Mouse (Mus musculus) kidney, embryonic 16.5 days (tissue): ENCODE measurements around the gene Snx20. TPM values are rescaled to one million over a fixed set of nuclear protein-coding genes. Genes with fewer than 3 reads are reported as not detected.

Source experiments
- ATAC-seq: fragments of 200-750 bp; cut with Nextera tagmentation; 2 replicates; pipeline ENCODE4 v1.8.0; 2017; ENCODE audit warnings: moderate TSS enrichment; ENCODE audit not compliant: low FRiP score, low TSS enrichment
- H3K27ac ChIP-seq: fragments of 300-500 bp; sonication (generic); 2 replicates; pipeline ENCODE4 v1.5.1; 2014; ENCODE audit warnings: low read length
- H3K27me3 ChIP-seq: fragments of 300-500 bp; sonication (generic); 2 replicates; pipeline ENCODE4 v1.6.1; 2014; ENCODE audit warnings: low read length, control low read depth, mixed read lengths; ENCODE audit not compliant: insufficient read depth
- H3K36me3 ChIP-seq: fragments of 300-500 bp; sonication (generic); 2 replicates; pipeline ENCODE4 v1.6.1; 2014; ENCODE audit warnings: low read length, control low read depth, mixed read lengths; ENCODE audit not compliant: insufficient read depth
- H3K4me1 ChIP-seq: fragments of 300-500 bp; sonication (generic); 2 replicates; pipeline ENCODE4 v1.6.1; 2014; ENCODE audit warnings: low read length, control low read depth, mixed read lengths; ENCODE audit not compliant: insufficient read depth
- H3K4me2 ChIP-seq: fragments of 300-500 bp; sonication (generic); replicated peaks from 2 replicates; pipeline ENCODE4 v1.6.1; 2014; ENCODE audit warnings: low read depth, low read length
- H3K4me3 ChIP-seq: fragments of 300-500 bp; sonication (generic); 2 replicates; pipeline ENCODE4 v1.5.1; 2014; ENCODE audit warnings: mild to moderate bottlenecking, low read length
- H3K9ac ChIP-seq: fragments of 300-500 bp; sonication (generic); replicated peaks from 2 replicates; pipeline ENCODE4 v1.6.1; 2014; ENCODE audit warnings: low read length
- H3K9me3 ChIP-seq: fragments of 300-500 bp; sonication (generic); 2 replicates; pipeline ENCODE4 v1.6.1; 2016; ENCODE audit warnings: low read length, control low read depth
- WGBS: fragments of 180-500 bp; shearing (Covaris S2); extraction: QIAGEN DNeasy Blood & Tissue Kit; methylation state at CpG from one replicate; pipeline ENCODE4 v1.1.7; 2014; 5-methylcytosine and 5-hydroxymethylcytosine counted together
- polyA plus RNA-seq: library from polyadenylated mRNA; unstranded; fragments of >200 nt; fragmentation: Nextera tagmentation; extraction: Ambion mirVana; gene quantifications from 2 replicates; pipeline ENCODE4 v1.2.1, GENCODE M21; 2015

Snx20 gene
- polyA plus RNA-seq, 1 experiment from 2014 or later: 1.9 TPM

GRCm38 (mm10) chr8:88590226-88590625, 45.7 kb downstream of the Snx20 start:
- H3K4me2 ChIP-seq: no peak overlapping the region
- H3K9ac ChIP-seq: no peak overlapping the region
- H3K9me3 ChIP-seq: no peaks in the 10 kb centered on the region
- H3K36me3 ChIP-seq: peaks cover 28% of the 10 kb centered on the region
- peaks cover 5% of the 10 kb centered on the region; the same call in 1 of the 2 replicates for H3K4me1 ChIP-seq
- ATAC-seq: no peak
- H3K27me3 ChIP-seq: no peaks in the 10 kb centered on the region
- H3K4me3 ChIP-seq: no peak overlapping the region
- no peak overlapping the region for H3K27ac ChIP-seq
- WGBS: 73% methylated on average over 6 of the region's 6 CpGs

GRCm38 (mm10) chr8:88588205-88588889, 47.6 kb downstream of the Snx20 start:
- peak overlapping the region; percentile 87 for H3K27ac ChIP-seq
- peak; percentile 77 for ATAC-seq
- 0 out of 2 replicates have a peak overlapping the region, but pooled peaks have one; percentile 17 for H3K9ac ChIP-seq
- WGBS: 74% methylated on average over 8 of the region's 8 CpGs
- H3K27me3 ChIP-seq: no peaks in the 10 kb centered on the region
- H3K4me2 ChIP-seq: peak overlapping the region; percentile 10; the same call in 1 of the 2 replicates
- H3K36me3 ChIP-seq: peaks cover 30% of the 10 kb centered on the region
- H3K4me1 ChIP-seq: peaks cover 9% of the 10 kb centered on the region; the same call in 1 of the 2 replicates
- H3K4me3 ChIP-seq: no peak overlapping the region
- no peaks in the 10 kb centered on the region for H3K9me3 ChIP-seq

GRCm38 (mm10) chr8:88583863-88584262, 52.1 kb downstream of the Snx20 start:
- Histone ChIP-seq H3K27me3 (no peaks in the 10 kb centered on the region), H3K4me2 (no peak overlapping the region), H3K9ac (no peak overlapping the region), H3K4me1 (peaks cover 30% of the 10 kb centered on the region), H3K4me3 (no peak overlapping the region), H3K9me3 (no peaks in the 10 kb centered on the region), H3K36me3 (peaks cover 15% of the 10 kb centered on the region; the same call in 1 of the 2 replicates), H3K27ac (no peak overlapping the region)
- WGBS: 95% methylated on average over 3 of the region's 3 CpGs
- ATAC-seq: no peak

- Histone ChIP-seq H3K27me3 (no peaks in the 10 kb centered on the region), H3K36me3 (peaks cover 6% of the 10 kb centered on the region; the same call in 1 of the 2 replicates), H3K27ac (no peak overlapping the region), H3K9ac (no peak overlapping the region), H3K4me2 (no peak overlapping the region), H3K4me3 (no peak overlapping the region), H3K4me1 (peaks cover 51% of the 10 kb centered on the region), H3K9me3 (no peaks in the 10 kb centered on the region)
- ATAC-seq: no peak
- 67% methylated on average over 7 of the region's 7 CpGs for WGBS
These were observed 55.1 kb downstream of the Snx20 start for GRCm38 (mm10) chr8:88580785-88581184.

GRCm38 (mm10) chr8:88579668-88580330, 56.1 kb downstream of the Snx20 start:
- peak overlapping the region; percentile 84 for H3K27ac ChIP-seq
- H3K27me3 ChIP-seq: no peaks in the 10 kb centered on the region
- H3K9me3 ChIP-seq: no peaks in the 10 kb centered on the region
- no peaks in the 10 kb centered on the region for H3K36me3 ChIP-seq
- peak; percentile 8; the same call in 1 of the 2 replicates for ATAC-seq
- no peak overlapping the region for H3K4me2 ChIP-seq
- H3K4me1 ChIP-seq: peaks cover 60% of the 10 kb centered on the region
- 58% methylated on average over 18 of the region's 18 CpGs for WGBS
- peak overlapping the region; percentile 22; the same call in 1 of the 2 replicates for H3K9ac ChIP-seq
- no peak overlapping the region for H3K4me3 ChIP-seq

- H3K4me2 ChIP-seq: no peak overlapping the region
- no peaks in the 10 kb centered on the region for H3K9me3 ChIP-seq
- 25% methylated on average over 7 of the region's 7 CpGs for WGBS
- peak overlapping the region; percentile 84 for H3K27ac ChIP-seq
- H3K9ac ChIP-seq: peak overlapping the region; percentile 22; the same call in 1 of the 2 replicates
- ATAC-seq: peak; percentile 61
- H3K27me3 ChIP-seq: no peaks in the 10 kb centered on the region
- H3K36me3 ChIP-seq: no peaks in the 10 kb centered on the region
- H3K4me1 ChIP-seq: peaks cover 61% of the 10 kb centered on the region
- H3K4me3 ChIP-seq: no peak overlapping the region
These were observed 56.7 kb downstream of the Snx20 start for GRCm38 (mm10) chr8:88579246-88579645.

GRCm38 (mm10) chr8:88578413-88579175, 57.3 kb downstream of the Snx20 start:
- 65% methylated on average over 14 of the region's 14 CpGs for WGBS
- H3K4me1 ChIP-seq: peaks cover 61% of the 10 kb centered on the region

GRCm38 (mm10) chr8:88577666-88578065, 58.3 kb downstream of the Snx20 start:
- 76% methylated on average over 5 of the region's 5 CpGs for WGBS
- H3K9me3 ChIP-seq: no peaks in the 10 kb centered on the region
- no peak overlapping the region for H3K4me3 ChIP-seq
- H3K27me3 ChIP-seq: no peaks in the 10 kb centered on the region
- H3K4me1 ChIP-seq: peaks cover 65% of the 10 kb centered on the region
- no peak for ATAC-seq
- no peak overlapping the region for H3K9ac ChIP-seq
- H3K36me3 ChIP-seq: no peaks in the 10 kb centered on the region
- peak overlapping the region; percentile 84 for H3K27ac ChIP-seq
- H3K4me2 ChIP-seq: no peak overlapping the region

More at GRCm38 (mm10) chr8:88578413-88579175, 57.3 kb downstream of the Snx20 start:
- Histone ChIP-seq H3K4me2 (no peak overlapping the region), H3K4me3 (no peak overlapping the region), H3K27me3 (no peaks in the 10 kb centered on the region), H3K27ac (peak overlapping the region; percentile 84), H3K9ac (no peak overlapping the region), H3K9me3 (no peaks in the 10 kb centered on the region), H3K36me3 (no peaks in the 10 kb centered on the region)
- ATAC-seq: peak; percentile 71
